Mouse (Mus musculus) bone marrow macrophage, adult 2 months (primary cell): ENCODE data around the gene Cav2.

Experiments
- CTCF ChIP-seq: IDR thresholded peaks from 2 replicates; pipeline ENCODE4 v1.5.1; 2012; ENCODE audit warnings: low read depth, mild to moderate bottlenecking, low read length, moderate library complexity
- POLR2A ChIP-seq: IDR thresholded peaks from 2 replicates; pipeline ENCODE4 v1.6.1; 2012; ENCODE audit warnings: mild to moderate bottlenecking, low read depth, low read length, borderline replicate concordance

DNA sequence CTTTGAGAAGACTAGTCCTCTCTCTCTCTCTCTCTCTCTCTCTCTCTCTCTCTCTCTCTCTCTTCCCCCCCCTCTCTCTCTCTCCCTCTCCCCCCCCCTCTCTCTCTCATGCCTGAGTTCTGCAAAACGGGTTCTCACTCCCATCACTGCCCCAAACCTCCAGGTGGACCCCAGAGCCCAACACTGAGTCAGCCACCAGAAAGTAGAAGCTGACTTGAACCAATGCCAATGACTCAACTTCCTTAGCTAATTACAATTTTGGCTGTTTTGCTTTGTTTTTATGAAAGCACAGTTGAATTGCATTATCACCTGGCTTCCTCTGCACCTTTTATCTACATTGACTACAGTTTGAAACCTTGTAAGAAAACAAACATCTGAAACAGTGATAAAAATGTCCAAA is 37.0 kb downstream of the Cav2 start:
- TF ChIP-seq POLR2A (no peak), CTCF (no peak)
